Mouse (Mus musculus) embryo, embryonic 11 days (tissue): ENCODE results near the gene Polr3gl.
"Not testable (repeated sequence)": the region's sequence is repeated elsewhere in the genome, so short reads cannot be mapped to it uniquely, and the experiment has no call there.

Experiments used
- DNase-seq: peaks from one replicate; pipeline ENCODE4 v3.0.0-alpha.2; 2015

Polr3gl gene

GRCm38 (mm10) chr3:96593790-96594560, at the start of gene Polr3gl:
Polr3gl (minus strand) TSS chr3:96594181.
- peak; percentile 95 for DNase-seq

- DNase-seq, result peak; percentile 62
Measured at GRCm38 (mm10) chr3:96639219-96639618, 45.2 kb upstream of the Polr3gl start.

GRCm38 (mm10) chr3:96636448-96636847, 42.5 kb upstream of the Polr3gl start:
- DNase-seq, result no peak

- no peak for DNase-seq
Measured at GRCm38 (mm10) chr3:96635906-96636305, 41.9 kb upstream of the Polr3gl start.

GRCm38 (mm10) chr3:96634928-96635879, 41.2 kb upstream of the Polr3gl start, which contains the start of the genes Pex11b and Gm42957:
Pex11b (plus strand) TSS chr3:96635376.
Gm42957 (plus strand) TSS chr3:96635474.
- peak; percentile 89 for DNase-seq

GRCm38 (mm10) chr3:96634015-96634414, 40.0 kb upstream of the Polr3gl start:
- no peak for DNase-seq

- no peak for DNase-seq
Measured at GRCm38 (mm10) chr3:96632058-96632457, 38.1 kb upstream of the Polr3gl start.

GRCm38 (mm10) chr3:96629729-96630600, 36.0 kb upstream of the Polr3gl start, which contains the start of gene Rbm8a:
Rbm8a (plus strand) TSS chr3:96629933.
- peak; percentile 100 for DNase-seq

- DNase-seq, result no peak
Measured at GRCm38 (mm10) chr3:96623201-96623600, 29.2 kb upstream of the Polr3gl start.

- DNase-seq, result no peak
Measured at GRCm38 (mm10) chr3:96617941-96618340, 24.0 kb upstream of the Polr3gl start.

GRCm38 (mm10) chr3:96606618-96607017, 12.6 kb upstream of the Polr3gl start:
- DNase-seq, result no peak

- DNase-seq, result not testable (repeated sequence)
Measured at GRCm38 (mm10) chr3:96606007-96606406, 12.0 kb upstream of the Polr3gl start.

- DNase-seq, result no peak
Measured at GRCm38 (mm10) chr3:96603311-96603710, 9.3 kb upstream of the Polr3gl start.

- no peak for DNase-seq
Measured at GRCm38 (mm10) chr3:96602704-96603084, 8.7 kb upstream of the Polr3gl start.

GRCm38 (mm10) chr3:96601941-96602703, 8.1 kb upstream of the Polr3gl start:
- no peak for DNase-seq

- DNase-seq, result peak; percentile 83
Measured at GRCm38 (mm10) chr3:96601251-96601787, 7.3 kb upstream of the Polr3gl start.

GRCm38 (mm10) chr3:96600639-96601250, 6.8 kb upstream of the Polr3gl start, which contains the start of gene Lix1l:
Lix1l (plus strand) TSS chr3:96601149.
- peak; percentile 95 for DNase-seq

GRCm38 (mm10) chr3:96599411-96599810, 5.4 kb upstream of the Polr3gl start:
- no peak for DNase-seq

GRCm38 (mm10) chr3:96599069-96599393, 5.0 kb upstream of the Polr3gl start:
- no peak for DNase-seq

- DNase-seq, result peak; percentile 90
Measured at GRCm38 (mm10) chr3:96598156-96599068, 4.4 kb upstream of the Polr3gl start.
